Mouse (Mus musculus) heart, embryonic 11.5 days (tissue): Measurements from ENCODE around the gene Ccdc189. TPM values are rescaled to one million over a fixed set of nuclear protein-coding genes. Genes with fewer than 3 reads are reported as not detected.

Source experiments
- ATAC-seq: fragments of 200-750 bp; cut with Nextera tagmentation; replicated peaks from 2 replicates; pipeline ENCODE4 v1.8.0; 2017; ENCODE audit warnings: moderate library complexity; ENCODE audit not compliant: insufficient number of reproducible peaks, low FRiP score, low TSS enrichment
- H3K27ac ChIP-seq: fragments of 300-500 bp; sonication (generic); 2 replicates; pipeline ENCODE4 v1.5.1; 2014; ENCODE audit warnings: mild to moderate bottlenecking, low read depth, low read length
- H3K27me3 ChIP-seq: fragments of 300-500 bp; sonication (generic); 2 replicates; pipeline ENCODE4 v1.6.1; 2014; ENCODE audit warnings: mild to moderate bottlenecking, low read length, mixed read lengths; ENCODE audit not compliant: control insufficient read depth, insufficient read depth
- H3K36me3 ChIP-seq: fragments of 300-500 bp; sonication (generic); 2 replicates; pipeline ENCODE4 v1.6.1; 2014; ENCODE audit warnings: mild to moderate bottlenecking, low read length, moderate library complexity, mixed read lengths; ENCODE audit not compliant: control insufficient read depth, insufficient read depth
- H3K4me1 ChIP-seq: fragments of 300-500 bp; sonication (generic); 2 replicates; pipeline ENCODE4 v1.6.1; 2014; ENCODE audit warnings: low read length; ENCODE audit not compliant: control insufficient read depth, insufficient read depth
- H3K4me2 ChIP-seq: fragments of 300-500 bp; sonication (generic); 2 replicates; pipeline ENCODE4 v1.6.1; 2014; ENCODE audit warnings: mild to moderate bottlenecking, moderate library complexity
- H3K4me3 ChIP-seq: fragments of 300-500 bp; sonication (generic); 2 replicates; pipeline ENCODE4 v1.5.1; 2014; ENCODE audit warnings: low read depth, low read length
- H3K9ac ChIP-seq: fragments of 300-500 bp; sonication (generic); 2 replicates; pipeline ENCODE4 v1.6.1; 2014; ENCODE audit warnings: mild to moderate bottlenecking, low read depth, low read length, moderate library complexity
- H3K9me3 ChIP-seq: fragments of 300-500 bp; sonication (generic); replicated peaks from 2 replicates; pipeline ENCODE4 v1.6.1; 2016; ENCODE audit warnings: low read length; ENCODE audit not compliant: control insufficient read depth
- WGBS: fragments of 180-500 bp; shearing (Covaris S2); extraction: QIAGEN DNeasy Blood & Tissue Kit; methylation state at CpG from one replicate; pipeline ENCODE4 v1.1.7; 2014; ENCODE audit not compliant: insufficient replicate concordance; 5-methylcytosine and 5-hydroxymethylcytosine counted together
- polyA plus RNA-seq: library from polyadenylated mRNA; unstranded; fragments of >200 nt; fragmentation: Nextera tagmentation; extraction: Ambion mirVana; gene quantifications from 2 replicates; pipeline ENCODE4 v1.2.1, GENCODE M21; 2014

Ccdc189 gene
- polyA plus RNA-seq, 1 experiment from 2014 or later = 8.7 TPM

GRCm38 (mm10) chr7:127616881-127617280 is 28.5 kb upstream of the Ccdc189 start:
- Histone ChIP-seq H3K9ac (no peak overlapping the region), H3K36me3 (peaks cover 11% of the 10 kb centered on the region), H3K4me1 (peaks cover 8% of the 10 kb centered on the region), H3K27me3 (no peaks in the 10 kb centered on the region), H3K4me3 (no peak overlapping the region), H3K4me2 (no peak overlapping the region), H3K9me3 (peaks cover 4% of the 10 kb centered on the region), H3K27ac (no peak overlapping the region)
- WGBS = 61% methylated on average over 1 of the region's 1 CpGs
- no peak for ATAC-seq

GRCm38 (mm10) chr7:127616336-127616735 is 27.9 kb upstream of the Ccdc189 start:
- no peak overlapping the region for H3K9ac ChIP-seq
- peaks cover 10% of the 10 kb centered on the region for H3K9me3 ChIP-seq
- H3K4me1 ChIP-seq = peaks cover 8% of the 10 kb centered on the region
- H3K4me2 ChIP-seq = no peak overlapping the region
- no peak overlapping the region for H3K27ac ChIP-seq
- H3K4me3 ChIP-seq = no peak overlapping the region
- peaks cover 17% of the 10 kb centered on the region for H3K36me3 ChIP-seq
- H3K27me3 ChIP-seq = no peaks in the 10 kb centered on the region
- WGBS = 56% methylated on average over 1 of the region's 1 CpGs
- no peak for ATAC-seq

GRCm38 (mm10) chr7:127614891-127615843 is 26.8 kb upstream of the Ccdc189 start, which contains the start of gene Zfp629:
Gene Zfp629, minus strand, starts transcription at chr7:127615797.
- peaks cover 17% of the 10 kb centered on the region for H3K9me3 ChIP-seq
- peak; percentile 79 for ATAC-seq
- H3K27ac ChIP-seq = peak within 1 kb of the TSS; percentile 91
- peak within 1 kb of the TSS; percentile 67 for H3K4me2 ChIP-seq
- H3K4me3 ChIP-seq = peak within 1 kb of the TSS; percentile 99
- H3K27me3 ChIP-seq = no peaks in the 10 kb centered on the region
- peaks cover 8% of the 10 kb centered on the region for H3K4me1 ChIP-seq
- peak within 1 kb of the TSS; percentile 98 for H3K9ac ChIP-seq
- WGBS = 0% methylated on average over 24 of the region's 50 CpGs
- H3K36me3 ChIP-seq = peaks cover 28% of the 10 kb centered on the region

GRCm38 (mm10) chr7:127614511-127614890 is 26.1 kb upstream of the Ccdc189 start:
- Histone ChIP-seq H3K9ac (peak overlapping the region; percentile 98), H3K4me2 (peak overlapping the region; percentile 67), H3K27me3 (no peaks in the 10 kb centered on the region), H3K9me3 (peaks cover 19% of the 10 kb centered on the region), H3K36me3 (peaks cover 35% of the 10 kb centered on the region), H3K27ac (peak overlapping the region; percentile 91), H3K4me1 (peaks cover 8% of the 10 kb centered on the region), H3K4me3 (peak overlapping the region; percentile 99)
- WGBS = under 1% methylated on average over 20 of the region's 44 CpGs
- peak; percentile 61 for ATAC-seq

GRCm38 (mm10) chr7:127614091-127614490 is 25.7 kb upstream of the Ccdc189 start:
- H3K4me1 ChIP-seq = peaks cover 8% of the 10 kb centered on the region
- peak overlapping the region; percentile 67 for H3K4me2 ChIP-seq
- H3K36me3 ChIP-seq = peaks cover 36% of the 10 kb centered on the region
- 28% methylated on average over 8 of the region's 8 CpGs for WGBS
- H3K9ac ChIP-seq = peak overlapping the region; percentile 98
- H3K27me3 ChIP-seq = no peaks in the 10 kb centered on the region
- ATAC-seq = no peak
- H3K4me3 ChIP-seq = peak overlapping the region; percentile 99
- H3K27ac ChIP-seq = peak overlapping the region; percentile 91
- peaks cover 19% of the 10 kb centered on the region for H3K9me3 ChIP-seq

- Histone ChIP-seq H3K9me3 (peaks cover 19% of the 10 kb centered on the region), H3K36me3 (peaks cover 40% of the 10 kb centered on the region), H3K4me1 (peaks cover 8% of the 10 kb centered on the region), H3K27ac (no peak overlapping the region), H3K4me3 (peak overlapping the region; percentile 99; the same call in 1 of the 2 replicates), H3K9ac (no peak overlapping the region), H3K4me2 (peak overlapping the region; percentile 67), H3K27me3 (no peaks in the 10 kb centered on the region)
- no peak for ATAC-seq
- WGBS = 78% methylated on average over 8 of the region's 8 CpGs
These were observed 25.1 kb upstream of the Ccdc189 start for GRCm38 (mm10) chr7:127613501-127613900.

- Histone ChIP-seq H3K4me2 (no peak overlapping the region), H3K27ac (no peak overlapping the region), H3K4me1 (peaks cover 8% of the 10 kb centered on the region), H3K36me3 (peaks cover 47% of the 10 kb centered on the region), H3K27me3 (no peaks in the 10 kb centered on the region), H3K9me3 (peaks cover 19% of the 10 kb centered on the region), H3K9ac (no peak overlapping the region), H3K4me3 (no peak overlapping the region)
- 94% methylated on average over 26 of the region's 26 CpGs for WGBS
- ATAC-seq = no peak
These were observed 23.2 kb upstream of the Ccdc189 start for GRCm38 (mm10) chr7:127611561-127611960.

- H3K27ac ChIP-seq = no peak overlapping the region
- H3K4me3 ChIP-seq = no peak overlapping the region
- peaks cover 19% of the 10 kb centered on the region for H3K9me3 ChIP-seq
- 97% methylated on average over 29 of the region's 29 CpGs for WGBS
- H3K4me1 ChIP-seq = peaks cover 8% of the 10 kb centered on the region
- no peak overlapping the region for H3K4me2 ChIP-seq
- no peak for ATAC-seq
- H3K27me3 ChIP-seq = no peaks in the 10 kb centered on the region
- no peak overlapping the region for H3K9ac ChIP-seq
- H3K36me3 ChIP-seq = peaks cover 47% of the 10 kb centered on the region
These were observed 22.6 kb upstream of the Ccdc189 start for GRCm38 (mm10) chr7:127611011-127611410.
